ENCODE assay signal across 18 mouse cellular contexts in genomic region chr2:179494276-179494675, GRCm38 (mm10). TPM values are rescaled to one million over a fixed set of nuclear protein-coding genes. Genes with fewer than 3 reads are reported as not detected.
"Had no signal": no experiment of that assay in that cellular context is flagged by ENCODE, and none has a peak within 500 bp of the region (broad histone marks: within the 10 kb centered on the region; RNA-seq: fewer than 3 reads in every experiment).

No protein-coding gene starts in this region.

- DNase-seq: kidney, postnatal 14 days; left cerebral cortex, postnatal 4 days; liver, postnatal 0 days; lung, embryonic 14.5 days; lung, postnatal 10 days; lung, postnatal 4 days; midbrain, embryonic 14.5 days; thymus, adult 2 months; thymus, postnatal 14 days; thymus, postnatal 4 days had no signal

- H3K9me3 ChIP-seq: limb, embryonic 12.5 days; limb, embryonic 15.5 days had no signal

- H3K4me1 ChIP-seq: limb, embryonic 12.5 days; limb, embryonic 15.5 days had no signal

- ATAC-seq: liver, postnatal 0 days had no signal

- H3K9ac ChIP-seq: limb, embryonic 12.5 days; limb, embryonic 15.5 days; liver, embryonic 14.5 days; liver, postnatal 0 days; lung, embryonic 14.5 days had no signal

- H3K36me3 ChIP-seq: limb, embryonic 12.5 days; limb, embryonic 15.5 days had no signal

- H3K4me2 ChIP-seq: limb, embryonic 12.5 days; limb, embryonic 15.5 days; liver, embryonic 11.5 days; lung, embryonic 14.5 days; midbrain, embryonic 11.5 days had no signal

- H3K4me3 ChIP-seq: limb, embryonic 12.5 days; limb, embryonic 15.5 days had no signal

- H3K27ac ChIP-seq: limb, embryonic 12.5 days; limb, embryonic 15.5 days; liver, embryonic 14.5 days; stomach, postnatal 0 days had no signal

- H3K27me3 ChIP-seq: limb, embryonic 15.5 days had no signal

RNA-seq across cellular contexts. Expression of gene Cdh4, which starts 52.0 kb away (rescaled TPM):
- total RNA-seq: megakaryocyte progenitor cell, adult 5-6 weeks; megakaryocyte-erythroid progenitor cell, adult 5-6 weeks had no signal
